Mouse (Mus musculus) frontal cortex, postnatal 10 days (tissue): ENCODE data around the gene Ramp1.

Experiments used
- DNase-seq, 2 experiments: peaks; one replicate each; pipeline ENCODE4 v3.0.0; 2022; ENCODE audit warnings: low spot score in 2 of 2, mixed read lengths in 1 of 2

Ramp1 gene

GRCm38 (mm10) chr1:91239112-91239511, 59.5 kb downstream of the Ramp1 start:
- DNase-seq, result peak in 1 of 2 experiments; percentile 47

- DNase-seq, result no peak
Measured at GRCm38 (mm10) chr1:91239800-91240199, 60.2 kb downstream of the Ramp1 start.

- no peak for DNase-seq
Measured at GRCm38 (mm10) chr1:91240685-91241084, 61.1 kb downstream of the Ramp1 start.

- DNase-seq, result no peak
Measured at GRCm38 (mm10) chr1:91241249-91241648, 61.6 kb downstream of the Ramp1 start.

GRCm38 (mm10) chr1:91248242-91248641, 68.6 kb downstream of the Ramp1 start:
- no peak for DNase-seq

GRCm38 (mm10) chr1:91248970-91249369, 69.3 kb downstream of the Ramp1 start:
- DNase-seq, result no peak

- peak; percentile 95 to 97 for DNase-seq
Measured at GRCm38 (mm10) chr1:91249564-91250414, 70.2 kb downstream of the Ramp1 start, which contains the start of gene Ube2f. Ube2f (plus strand) TSS chr1:91250304.

GRCm38 (mm10) chr1:91250415-91251147, 71.0 kb downstream of the Ramp1 start:
- peak in 1 of 2 experiments; percentile 31 for DNase-seq

GRCm38 (mm10) chr1:91251148-91251650, 71.6 kb downstream of the Ramp1 start:
- no peak for DNase-seq

- DNase-seq, result no peak
Measured at GRCm38 (mm10) chr1:91251927-91252326, 72.3 kb downstream of the Ramp1 start.

GRCm38 (mm10) chr1:91257918-91258317, 78.3 kb downstream of the Ramp1 start:
- DNase-seq, result no peak

GRCm38 (mm10) chr1:91259794-91260193, 80.2 kb downstream of the Ramp1 start:
- DNase-seq, result no peak

GRCm38 (mm10) chr1:91262508-91262907, 82.9 kb downstream of the Ramp1 start:
- DNase-seq, result no peak

GRCm38 (mm10) chr1:91272260-91272659, 92.6 kb downstream of the Ramp1 start:
- no peak for DNase-seq
